Mouse (Mus musculus): ENCODE measurements around the gene Mtrf1l.
A peak's percentile ranks its signal among the peaks of the same experiment; 100 is the strongest.

Mtrf1l gene

DNA sequence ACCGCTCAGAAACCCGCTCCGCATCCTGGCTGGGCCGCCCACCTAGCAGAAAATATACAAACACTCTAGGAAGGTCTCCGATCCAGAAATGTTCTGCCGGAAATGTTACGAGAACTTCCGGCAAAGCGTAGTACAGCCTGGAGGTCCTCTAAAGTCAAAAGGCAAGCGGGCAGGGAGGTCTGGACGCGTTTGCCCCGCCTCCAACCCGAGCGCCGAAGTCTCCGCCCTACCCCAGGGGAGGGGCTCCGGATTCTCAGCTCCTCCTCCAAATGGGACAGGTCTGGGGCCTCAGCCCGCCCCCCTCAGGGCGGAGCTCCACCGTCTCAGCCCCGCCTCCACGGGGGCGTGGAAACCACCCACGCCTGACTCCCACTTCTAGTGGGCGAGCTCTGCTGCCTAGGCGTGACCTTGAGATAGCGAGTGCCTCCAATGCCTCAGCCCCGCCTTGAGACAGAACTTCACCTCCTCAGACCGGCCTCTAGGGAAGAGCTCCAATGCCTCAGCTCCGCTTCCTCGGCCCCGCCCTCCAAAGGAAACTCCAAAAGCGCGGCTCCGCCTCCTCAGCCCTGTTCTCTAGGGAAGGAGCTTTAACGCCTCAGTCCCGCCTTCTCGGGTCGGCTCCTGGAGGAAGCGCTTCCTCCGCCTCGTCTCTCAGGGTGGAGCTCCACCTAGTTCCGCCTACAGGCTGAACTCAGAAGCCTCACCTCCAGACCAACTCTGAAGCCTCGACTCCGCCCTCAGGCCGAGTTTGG lies at the start of gene Mtrf1l:
TSS of gene Mtrf1l (minus strand) at position 171 of the 752 bp plus-strand sequence.
- ATAC-seq (ENCODE audit: insufficient number of reproducible peaks, low FRiP score, low TSS enrichment) = peak; percentile 96

DNA sequence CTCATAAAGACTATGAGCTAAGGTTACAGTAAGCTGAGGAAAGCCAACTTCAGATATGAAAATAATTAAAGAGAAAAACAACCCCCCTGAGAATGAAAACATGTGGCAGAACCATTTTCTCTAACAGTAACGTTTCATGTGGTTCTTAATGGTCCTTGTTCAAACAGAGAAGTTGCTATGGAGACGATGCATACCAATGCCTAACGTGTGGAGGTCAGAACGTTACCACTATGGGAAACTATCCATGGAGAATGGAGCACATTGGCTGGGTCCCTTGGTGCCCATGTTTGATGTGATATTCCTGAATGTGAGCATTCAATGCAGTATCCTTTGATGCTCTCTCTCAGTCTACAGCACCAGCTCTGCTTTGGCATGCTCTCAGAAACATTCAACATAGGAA lies 47.4 kb upstream of the Mtrf1l start:
- no peak for ATAC-seq (ENCODE audit: insufficient number of reproducible peaks, low FRiP score, low TSS enrichment)

DNA sequence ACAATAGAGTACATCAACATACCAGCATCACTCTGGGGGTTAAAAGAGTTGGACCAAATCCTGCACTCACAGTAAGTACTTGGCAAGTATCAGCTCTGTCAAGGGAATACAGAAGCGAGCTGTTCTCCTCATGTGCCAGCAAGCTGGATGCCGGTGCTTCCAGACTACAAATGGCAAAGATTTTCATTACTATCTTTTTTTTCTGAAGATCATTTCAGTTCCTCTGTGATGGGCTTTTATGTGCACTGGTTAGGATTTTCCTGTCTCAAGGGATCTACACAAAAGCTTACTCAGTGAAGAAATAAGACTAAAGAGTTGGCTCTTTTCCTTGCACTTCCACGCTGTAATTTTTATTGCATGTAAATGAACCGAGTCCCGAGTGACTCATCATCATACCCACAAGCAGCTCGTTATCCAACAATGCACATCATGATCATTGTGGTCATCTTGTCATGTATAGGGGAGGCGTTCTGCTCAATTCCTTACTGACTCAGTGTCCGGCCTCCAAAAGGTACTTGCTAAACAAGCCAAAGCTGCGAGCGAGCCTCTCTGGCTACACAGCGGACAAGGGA lies 44.4 kb upstream of the Mtrf1l start:
- ATAC-seq (ENCODE audit: insufficient number of reproducible peaks, low FRiP score, low TSS enrichment) = no peak

DNA sequence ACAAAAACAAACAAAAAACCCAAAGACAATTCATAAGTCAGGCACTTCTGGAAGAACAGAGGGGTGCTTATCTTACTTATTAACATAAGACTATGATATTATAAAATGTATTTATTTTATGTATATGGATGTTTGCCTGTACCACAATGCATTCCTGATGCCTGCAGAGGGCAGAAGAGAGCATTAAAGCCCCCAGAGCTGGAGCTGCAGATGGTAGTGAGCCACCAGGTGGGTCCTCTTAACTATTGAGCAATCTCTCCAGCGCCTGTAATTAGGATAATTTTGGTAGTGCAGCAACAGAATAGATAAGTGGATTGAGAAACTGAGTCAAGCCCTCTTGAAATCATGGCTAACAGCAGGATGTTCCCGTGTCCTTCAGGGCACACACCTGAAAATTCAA lies 42.3 kb upstream of the Mtrf1l start:
- ATAC-seq (ENCODE audit: insufficient number of reproducible peaks, low FRiP score, low TSS enrichment) = no peak

DNA sequence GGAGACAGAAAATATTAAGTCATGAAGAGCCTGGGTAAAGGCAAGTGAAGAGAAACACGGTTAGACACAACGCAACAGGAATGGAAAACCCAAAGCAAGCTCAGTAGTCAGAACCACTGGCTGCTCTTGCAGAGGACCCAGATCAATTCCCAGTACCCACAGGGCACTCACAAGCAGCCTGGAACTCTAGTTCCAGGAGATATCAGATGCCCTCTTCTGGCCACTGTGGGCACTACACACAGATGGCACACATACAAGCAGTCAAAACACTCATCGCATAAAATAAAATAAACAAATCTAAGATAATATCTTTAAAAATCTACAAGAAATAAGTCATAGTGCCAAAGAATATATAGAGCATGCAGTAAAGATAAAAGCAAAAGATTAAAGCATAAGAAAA lies 39.0 kb upstream of the Mtrf1l start:
- no peak for ATAC-seq (ENCODE audit: insufficient number of reproducible peaks, low FRiP score, low TSS enrichment)

DNA sequence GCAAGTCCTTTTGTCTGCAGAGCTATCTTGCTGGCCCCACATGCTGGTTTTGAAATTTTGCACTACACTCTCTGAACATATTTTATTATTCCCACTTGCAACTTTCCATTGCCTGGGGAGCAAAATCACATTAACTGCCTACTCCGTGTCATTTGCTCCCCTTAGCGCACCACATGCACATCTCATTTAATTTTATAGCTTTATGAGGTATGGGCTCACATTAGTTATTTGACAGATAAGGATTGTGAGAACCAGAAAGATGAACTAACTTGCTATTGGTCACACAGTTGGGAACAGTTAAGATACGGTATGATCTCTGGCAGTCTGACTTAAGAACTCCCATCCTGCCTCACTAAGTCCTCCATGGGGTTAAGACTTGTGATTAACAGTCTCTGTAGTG lies 37.1 kb upstream of the Mtrf1l start:
- ATAC-seq (ENCODE audit: insufficient number of reproducible peaks, low FRiP score, low TSS enrichment) = no peak

DNA sequence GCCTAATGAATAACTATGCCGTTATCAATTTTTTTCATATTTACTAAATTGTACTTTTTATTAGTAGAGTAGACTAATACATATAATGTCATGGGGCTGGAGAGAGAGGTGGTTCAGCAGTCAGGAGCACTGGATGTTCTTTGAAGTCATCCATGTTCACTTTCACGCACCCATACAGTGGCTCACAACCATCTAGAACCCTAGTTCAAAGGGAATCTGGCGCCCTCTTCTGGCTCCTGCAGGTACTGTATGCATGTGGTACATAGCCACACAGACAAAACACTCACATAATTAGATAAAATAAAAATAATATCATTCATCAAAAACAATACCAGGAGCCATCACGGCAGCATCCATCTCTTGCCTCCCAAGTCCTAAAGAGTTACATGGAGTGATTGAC lies 36.0 kb upstream of the Mtrf1l start:
- ATAC-seq (ENCODE audit: insufficient number of reproducible peaks, low FRiP score, low TSS enrichment) = no peak

DNA sequence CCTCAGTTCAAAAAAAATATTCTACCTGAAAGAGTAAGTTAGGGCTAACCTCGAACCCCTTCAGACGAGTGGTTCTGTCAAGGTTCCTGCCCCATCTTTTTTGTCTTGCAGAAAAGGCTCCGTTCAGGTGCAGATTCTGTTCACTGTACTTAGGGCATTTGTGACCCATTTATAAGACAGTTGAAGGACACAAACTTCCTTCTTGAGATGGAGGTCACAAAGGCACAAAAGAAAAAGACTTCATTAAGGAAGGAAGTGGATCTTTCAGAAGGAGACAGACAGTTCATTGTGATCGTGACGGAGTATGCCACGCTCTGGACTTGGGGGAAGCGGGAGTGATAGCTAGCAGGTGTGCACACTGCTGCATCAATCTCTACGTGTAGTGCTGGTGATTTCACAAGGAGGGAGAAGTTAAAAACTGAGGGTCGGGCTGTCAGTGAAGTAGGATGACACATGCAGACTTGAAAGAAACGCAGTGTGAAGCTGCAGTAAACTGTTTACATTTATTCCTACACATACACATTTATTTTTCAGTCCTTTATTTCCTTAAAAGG lies 34.4 kb upstream of the Mtrf1l start:
- ATAC-seq (ENCODE audit: insufficient number of reproducible peaks, low FRiP score, low TSS enrichment) = no peak

DNA sequence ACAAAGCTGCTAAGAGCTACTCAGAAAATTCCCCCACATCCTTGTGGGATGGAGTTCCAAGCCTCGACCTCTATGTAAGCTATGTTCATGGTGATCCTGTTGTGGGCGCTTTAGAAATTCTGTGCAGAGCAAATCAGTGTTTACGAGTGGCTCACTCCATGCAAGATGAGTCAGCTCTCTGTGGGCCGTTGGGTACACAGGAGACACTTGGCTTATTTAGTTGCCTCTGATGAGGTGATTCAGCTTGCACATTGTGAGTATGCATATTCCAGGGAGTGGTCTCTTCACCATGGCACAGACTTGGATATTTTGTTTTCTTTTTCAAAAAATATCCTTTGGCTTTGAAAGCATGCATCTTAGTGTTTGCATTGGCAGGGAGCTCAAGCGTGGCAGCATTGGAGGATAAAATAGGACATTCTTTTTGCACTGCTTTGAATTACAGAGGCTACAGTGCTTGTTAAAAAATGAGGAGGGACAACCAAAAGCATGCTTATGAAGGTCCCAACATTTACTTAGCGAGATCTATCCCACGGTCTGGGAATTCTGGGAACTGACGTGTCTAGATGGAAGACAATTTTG lies 29.7 kb upstream of the Mtrf1l start:
- ATAC-seq (ENCODE audit: insufficient number of reproducible peaks, low FRiP score, low TSS enrichment) = no peak

DNA sequence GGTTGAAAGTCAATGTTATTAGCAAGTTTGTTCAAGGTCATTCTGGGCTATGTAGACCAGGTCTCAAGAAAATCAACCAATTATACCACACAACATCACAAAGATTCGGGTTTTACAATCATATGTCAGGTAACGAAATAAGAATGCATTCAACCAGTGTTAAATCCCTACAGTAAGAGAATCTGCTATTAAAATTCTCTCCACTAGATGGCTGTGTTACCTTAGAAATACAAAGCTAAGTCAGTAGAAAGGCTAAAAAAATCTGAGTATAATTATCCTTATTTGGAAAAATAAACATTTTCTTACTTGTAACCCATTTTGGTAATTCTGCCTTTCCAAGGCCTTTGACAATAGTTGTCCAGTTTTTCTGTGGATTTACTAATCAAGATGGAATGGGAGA lies 23.2 kb upstream of the Mtrf1l start:
- ATAC-seq (ENCODE audit: insufficient number of reproducible peaks, low FRiP score, low TSS enrichment) = no peak

DNA sequence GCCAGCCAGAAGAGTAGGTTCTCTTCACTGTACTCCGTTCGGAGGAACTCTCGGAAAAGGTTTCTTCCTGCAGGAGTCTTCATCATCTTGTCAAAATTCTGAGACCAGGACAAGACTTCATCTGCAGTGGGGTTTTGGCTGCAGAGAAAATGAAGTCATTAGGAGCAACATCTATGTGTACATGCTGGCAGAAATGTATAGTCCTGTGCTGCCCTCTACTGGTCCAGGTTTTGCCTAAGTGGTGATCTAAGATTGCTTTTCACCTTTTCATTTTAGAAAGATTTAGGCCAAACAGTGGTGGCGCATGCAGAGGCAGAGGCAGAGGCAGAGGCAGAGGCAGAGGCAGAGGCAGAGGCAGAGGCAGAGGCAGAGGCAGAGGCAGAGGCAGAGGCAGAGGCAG lies 17.7 kb upstream of the Mtrf1l start:
- no peak for ATAC-seq (ENCODE audit: insufficient number of reproducible peaks, low FRiP score, low TSS enrichment)

DNA sequence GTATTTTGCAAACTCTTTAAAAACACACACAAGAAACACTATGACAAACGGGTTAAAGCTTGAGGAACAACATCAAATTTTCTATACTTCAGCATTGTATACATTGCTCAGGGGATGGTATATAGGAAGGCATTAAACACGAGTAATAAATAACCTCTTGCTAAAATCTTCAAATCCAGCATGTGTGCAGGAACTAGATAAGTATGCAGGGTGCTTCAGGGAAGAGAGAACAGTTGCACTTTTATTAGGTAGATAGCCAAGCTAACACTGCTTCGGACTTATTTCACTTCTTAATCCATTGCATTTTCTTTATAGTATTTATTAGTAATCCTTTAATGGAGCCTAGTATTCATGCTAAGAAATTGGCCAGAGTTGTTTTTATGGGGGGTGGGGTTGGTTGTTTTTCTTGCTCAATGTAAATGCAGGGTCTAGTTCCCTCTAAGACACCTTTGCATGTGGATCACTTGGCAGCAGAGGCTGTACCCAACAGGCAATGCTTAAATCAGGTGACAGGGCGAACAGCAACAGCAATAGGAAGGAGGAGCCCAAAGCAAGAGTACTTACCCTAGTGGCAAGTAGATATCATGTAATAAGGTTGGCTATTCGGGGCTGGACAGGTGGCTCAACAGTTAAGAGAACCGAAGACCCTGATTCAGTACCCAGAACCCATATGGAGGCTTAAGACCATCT lies 2.8 kb upstream of the Mtrf1l start:
- no peak for ATAC-seq (ENCODE audit: insufficient number of reproducible peaks, low FRiP score, low TSS enrichment)

DNA sequence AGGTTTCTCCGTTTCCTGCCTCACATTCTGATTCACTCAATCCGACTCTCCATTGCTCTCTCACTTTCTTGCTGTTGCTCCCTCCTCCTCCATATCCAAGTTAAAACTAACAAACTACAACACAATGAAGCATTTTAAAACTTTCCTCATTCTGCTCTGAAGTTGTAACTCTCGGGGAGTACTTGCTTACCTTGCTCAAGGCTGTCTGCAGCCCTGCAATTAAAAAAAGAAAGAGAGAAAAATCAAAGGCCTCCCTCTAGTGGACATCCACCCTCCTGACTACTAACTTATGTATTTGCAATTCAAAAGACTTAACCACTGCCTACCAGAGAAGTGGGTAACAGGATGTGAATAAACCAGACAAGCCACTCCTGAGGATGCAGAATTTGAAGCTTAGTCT lies 1.1 kb upstream of the Mtrf1l start:
- ATAC-seq (ENCODE audit: insufficient number of reproducible peaks, low FRiP score, low TSS enrichment) = peak; percentile 19; the same call in 1 of the 2 replicates

DNA sequence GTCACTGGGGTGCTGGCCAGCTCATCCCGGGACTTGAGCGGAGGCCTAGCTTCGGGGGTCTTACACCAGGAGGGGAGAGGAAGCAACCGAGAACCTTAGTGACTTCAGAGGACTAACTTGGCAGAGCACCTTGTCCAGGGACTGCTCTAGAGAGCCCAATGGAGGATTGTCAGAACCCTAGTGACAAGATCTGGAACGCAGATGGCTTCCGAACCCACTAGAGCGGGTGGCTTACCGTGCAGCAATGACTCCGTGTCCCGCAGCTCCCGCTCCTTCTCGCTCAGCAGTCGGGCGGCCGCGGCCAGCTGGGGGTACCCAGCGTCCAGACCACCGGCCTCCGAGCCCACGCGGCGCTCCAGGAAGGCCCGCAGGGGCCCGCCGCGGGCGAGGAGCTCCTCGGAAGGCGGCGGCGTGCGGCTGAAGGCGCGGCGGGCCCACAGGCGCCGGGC lies 395 bp downstream of the Mtrf1l start:
- ATAC-seq (ENCODE audit: insufficient number of reproducible peaks, low FRiP score, low TSS enrichment) = peak; percentile 21; the same call in 1 of the 2 replicates

DNA sequence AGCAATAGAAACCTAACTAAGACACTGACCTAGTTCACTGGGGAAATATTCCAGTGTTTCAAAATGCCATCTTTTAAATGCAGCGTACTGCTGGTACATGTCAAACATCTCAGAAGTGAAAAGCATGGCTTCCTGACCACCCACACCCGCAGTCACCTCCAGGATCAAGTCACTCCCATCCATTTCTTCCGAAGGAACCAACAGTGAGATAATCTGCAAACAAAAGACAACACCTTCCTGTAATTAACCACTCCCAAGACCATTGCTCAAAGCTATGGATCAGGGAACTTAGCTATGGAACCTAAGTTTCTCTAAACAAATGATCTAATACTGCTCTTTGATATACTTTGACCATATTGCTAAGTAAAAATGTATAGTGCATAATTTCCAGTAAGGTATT lies 4.9 kb downstream of the Mtrf1l start:
- no peak for ATAC-seq (ENCODE audit: insufficient number of reproducible peaks, low FRiP score, low TSS enrichment)

DNA sequence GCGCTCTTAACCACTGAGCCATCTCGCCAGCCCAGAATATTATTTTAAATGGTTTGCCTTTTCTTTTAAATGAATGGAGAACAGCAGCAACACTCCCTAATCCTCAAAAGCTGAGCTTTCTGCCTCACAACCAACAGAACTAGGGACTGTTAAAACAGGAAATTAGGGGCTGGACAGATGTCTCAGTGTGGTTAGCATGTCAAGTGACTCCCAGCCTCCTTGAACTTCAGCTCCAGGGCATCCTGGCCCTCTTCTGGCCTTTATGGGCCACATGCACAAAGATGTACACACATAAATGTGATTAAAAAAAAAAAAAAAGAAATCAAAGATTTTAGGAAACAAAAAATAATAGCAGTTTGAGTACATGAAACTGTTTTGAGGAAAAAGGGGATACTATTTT lies 7.7 kb downstream of the Mtrf1l start:
- ATAC-seq (ENCODE audit: insufficient number of reproducible peaks, low FRiP score, low TSS enrichment) = no peak

DNA sequence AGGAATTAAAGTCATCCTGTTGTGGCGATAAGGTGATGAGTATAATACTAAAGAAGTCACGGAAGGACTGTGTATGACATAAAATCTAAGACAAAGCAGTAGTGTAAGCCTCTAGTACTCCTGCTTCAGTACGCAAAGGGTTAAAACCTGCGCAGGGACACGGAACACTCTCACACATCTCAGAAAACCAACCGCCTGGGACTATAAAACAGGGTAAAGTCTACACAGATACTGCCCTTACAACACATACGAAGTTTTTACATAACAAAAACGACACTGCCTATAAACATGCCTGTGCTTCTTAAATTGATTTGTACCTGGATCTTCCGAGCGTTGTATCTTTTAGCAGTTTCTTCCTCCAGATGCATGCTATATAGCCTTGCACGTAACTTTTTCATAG lies 10.0 kb downstream of the Mtrf1l start:
- no peak for ATAC-seq (ENCODE audit: insufficient number of reproducible peaks, low FRiP score, low TSS enrichment)

DNA sequence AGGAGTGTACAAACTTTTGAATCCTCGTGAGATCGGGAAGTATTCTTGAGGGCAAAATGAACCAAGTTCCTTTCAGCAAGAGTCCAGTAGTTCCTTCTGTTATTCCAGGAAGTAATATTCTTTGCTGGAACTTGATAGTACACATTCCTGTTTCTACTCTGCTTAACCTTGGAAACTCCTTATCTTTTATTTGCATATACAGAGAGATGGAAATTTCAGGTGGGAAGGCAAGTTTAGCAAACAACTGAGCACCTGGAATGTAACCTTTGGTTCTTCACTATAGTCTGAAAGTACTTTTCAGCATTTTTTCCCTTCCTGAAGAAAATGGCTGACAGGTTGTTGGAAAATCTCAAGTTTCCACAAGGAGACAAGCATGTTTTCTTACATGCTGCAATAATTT lies 16.0 kb downstream of the Mtrf1l start:
- no peak for ATAC-seq (ENCODE audit: insufficient number of reproducible peaks, low FRiP score, low TSS enrichment)

DNA sequence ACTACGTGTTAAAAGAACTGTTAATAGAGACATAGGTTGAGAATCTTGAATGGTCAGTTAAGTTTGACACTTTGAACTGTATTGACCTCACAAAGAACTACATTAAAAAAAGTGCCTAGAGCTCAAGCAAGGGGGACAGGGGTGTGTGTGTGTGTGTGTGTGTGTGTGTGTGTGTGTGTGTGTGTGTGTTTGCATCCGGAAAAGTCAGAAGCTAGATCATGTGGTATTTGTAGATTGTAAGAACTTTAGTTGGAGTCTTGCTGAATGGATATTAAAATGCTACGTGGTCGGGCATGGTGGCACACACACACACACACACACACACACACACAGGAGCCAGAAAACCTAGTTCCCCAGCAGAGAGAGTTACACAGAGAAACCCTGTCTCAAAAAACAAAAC lies 16.7 kb downstream of the Mtrf1l start:
- ATAC-seq (ENCODE audit: insufficient number of reproducible peaks, low FRiP score, low TSS enrichment) = no peak

DNA sequence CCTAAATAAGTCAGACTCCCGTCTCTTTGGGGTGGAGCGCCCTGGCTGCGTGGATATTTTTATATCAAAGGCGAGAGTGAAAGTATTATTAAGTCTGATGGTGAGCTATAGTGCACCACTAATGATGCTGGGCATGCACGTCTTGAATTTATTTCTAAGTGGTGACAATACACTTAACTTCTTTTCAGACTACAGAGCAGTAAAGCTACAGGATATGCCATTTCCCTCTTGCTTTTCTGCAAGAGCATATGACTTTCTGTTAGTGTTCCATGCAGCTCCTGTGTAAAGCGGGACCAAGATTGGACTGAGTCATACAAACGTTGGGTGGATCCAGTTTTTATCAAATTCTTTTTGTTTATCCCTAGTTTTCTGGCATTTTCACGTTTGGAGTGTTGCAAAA lies 17.3 kb downstream of the Mtrf1l start:
- ATAC-seq (ENCODE audit: insufficient number of reproducible peaks, low FRiP score, low TSS enrichment) = no peak

DNA sequence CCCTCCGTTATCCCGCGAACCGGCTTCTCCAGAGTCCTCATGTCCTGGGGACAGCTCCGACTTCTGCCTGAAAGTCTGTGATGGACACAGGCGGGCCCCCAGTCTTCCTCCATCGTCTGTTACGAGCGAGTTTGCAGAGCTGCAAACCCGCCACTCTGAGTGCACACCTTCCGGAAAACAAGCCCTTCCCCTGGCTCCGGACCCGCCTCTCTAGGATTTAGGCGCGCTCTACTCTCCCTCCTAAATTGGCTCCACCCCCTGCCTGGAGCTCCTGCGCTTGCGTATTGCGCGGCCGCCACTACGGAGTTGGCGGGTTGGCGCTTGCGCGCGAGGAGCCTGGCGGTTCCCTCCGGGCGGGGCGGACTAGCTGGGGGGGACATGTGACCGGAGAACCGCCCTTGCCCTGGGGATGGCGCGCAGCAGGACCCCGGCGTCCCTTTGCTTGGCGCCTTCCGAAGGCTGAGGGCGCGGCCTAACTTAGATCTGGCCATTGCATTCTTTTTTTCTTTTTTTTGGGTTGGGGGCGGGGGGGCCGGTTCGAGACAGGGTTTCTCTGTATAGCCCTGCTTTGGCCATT lies 17.9 kb downstream of the Mtrf1l start:
- peak; percentile 93 for ATAC-seq (ENCODE audit: insufficient number of reproducible peaks, low FRiP score, low TSS enrichment)

Data from cerebellum, adult (tissue).